Mouse (Mus musculus): Measurements from ENCODE around the gene Ttll3. TPM values are rescaled to one million over a fixed set of nuclear protein-coding genes. Genes with fewer than 3 reads are reported as not detected.

The Ttll3 gene
- polyA plus RNA-seq (2021; fragmentation: Nextera tagmentation), result 3.0 and 3.4 TPM in 2 replicates
- long read RNA-seq, experiment 1, partial matches to known transcripts, result 3 of 9 reads
- long read RNA-seq, experiment 1, other reads (novel, unspliced or antisense), result 5 of 9 reads
- long read RNA-seq, experiment 2, partial matches to known transcripts, result 2 of 3 reads
- long read RNA-seq, experiment 2, other reads (novel, unspliced or antisense), result 1 of 3 reads

DNA sequence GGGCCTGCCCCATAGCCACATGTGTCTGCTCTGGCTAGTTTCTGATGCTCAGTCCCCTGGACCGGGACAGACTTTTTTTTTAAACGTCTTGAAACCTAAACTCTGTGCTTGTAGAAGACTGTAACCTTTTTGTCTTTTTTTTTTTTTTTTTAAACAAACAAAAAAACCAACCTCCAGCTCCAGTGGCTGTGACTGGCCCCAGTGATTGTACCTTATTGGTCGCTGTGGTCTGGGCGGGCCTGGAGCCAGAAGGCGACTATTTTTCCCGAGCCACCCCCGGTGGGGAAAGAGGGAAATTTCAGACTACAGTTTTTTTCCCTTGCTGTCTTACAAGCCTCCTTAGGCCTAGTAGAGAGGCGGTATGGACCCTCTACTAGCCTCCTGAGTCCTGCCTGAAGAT, at the start of gene Ttll3:
Ttll3 (plus strand) TSS at position 301 of the 400 bp plus-strand sequence.

GRCm38 (mm10) chr6:113343177-113344092, 45.6 kb upstream of the Ttll3 start, which contains the start of gene Camk1:
TSS of gene Camk1 (minus strand) at chr6:113343984.

DNA sequence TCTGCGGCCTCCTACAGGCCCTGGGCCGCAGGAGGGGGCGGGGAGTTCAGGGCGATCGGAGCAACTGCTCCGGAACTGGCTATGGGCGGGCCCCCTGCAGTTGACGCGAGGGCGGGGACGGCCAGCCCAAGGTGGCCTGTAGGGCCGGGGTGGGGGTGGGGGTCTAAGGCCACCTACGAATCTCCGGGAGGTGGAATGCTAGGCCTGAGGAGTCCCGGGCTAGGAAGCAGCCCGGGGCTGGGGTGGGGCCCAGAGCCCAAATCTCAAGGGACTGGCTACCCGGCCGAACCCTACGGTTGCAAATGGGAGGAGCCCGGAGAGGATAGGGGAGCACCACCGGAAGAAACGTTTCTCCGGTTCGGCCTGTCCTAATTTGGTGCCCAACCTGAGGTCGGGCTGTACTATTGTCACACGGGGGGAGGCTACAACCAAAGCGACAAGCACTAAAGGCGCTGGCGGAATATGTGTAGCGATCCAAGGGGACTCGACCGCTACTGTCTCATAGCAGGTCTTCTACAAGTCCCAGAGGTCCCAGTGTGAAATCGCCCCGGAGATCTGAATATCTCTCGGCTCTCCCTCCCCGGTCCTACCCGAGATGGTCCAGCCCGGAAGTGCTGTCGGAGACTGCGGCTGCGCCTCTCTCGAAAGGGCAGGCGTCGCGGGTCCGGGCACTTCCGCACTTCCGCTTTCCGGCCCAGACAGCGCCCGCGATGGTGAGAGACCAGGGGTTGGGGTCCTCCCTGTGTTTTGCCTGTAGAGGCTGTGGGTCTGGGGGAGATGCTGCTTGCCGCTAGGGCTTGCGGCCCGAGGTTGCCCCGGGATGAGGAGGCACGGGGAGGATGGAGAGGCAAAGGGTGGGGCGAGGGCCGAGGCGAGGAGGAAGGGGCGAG, 11.3 kb upstream of the Ttll3 start, which contains the start of the genes Tada3 and Arpc4:
Tada3 (minus strand) TSS at position 388 of the 890 bp plus-strand sequence.
Arpc4 (plus strand) TSS at position 620 of the 890 bp plus-strand sequence.

GRCm38 (mm10) chr6:113419199-113419587, 30.1 kb downstream of the Ttll3 start, which contains the start of gene Rpusd3:
TSS of gene Rpusd3 (minus strand) at chr6:113419340.

DNA sequence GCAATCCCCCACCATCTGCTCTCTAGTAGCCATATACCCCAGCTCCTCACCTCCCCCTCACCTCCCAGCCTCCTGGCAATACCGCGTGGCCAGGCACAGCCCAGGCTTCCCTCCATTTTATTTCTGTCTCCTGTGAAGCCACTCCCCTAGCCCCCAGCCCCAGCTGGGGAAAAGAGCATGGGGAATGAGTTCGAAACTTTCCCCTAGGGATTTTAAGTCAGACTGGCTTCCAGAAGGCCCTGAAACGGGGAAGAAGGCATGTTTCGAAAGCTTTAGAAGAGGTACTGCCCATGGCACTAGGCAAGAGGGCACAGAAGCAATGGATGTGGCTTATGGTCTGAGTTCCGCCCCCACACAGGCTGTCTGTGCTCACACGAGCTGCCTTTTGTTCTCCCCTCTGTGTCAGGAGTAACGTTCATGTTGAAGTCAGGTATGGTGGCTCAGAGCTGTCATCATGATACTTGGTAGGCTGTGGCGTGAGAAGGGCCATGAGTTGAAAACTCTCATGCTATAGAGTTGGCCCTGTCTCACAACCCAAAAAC, 46.7 kb downstream of the Ttll3 start, which contains the start of gene Cidec:
Cidec (minus strand) TSS at position 97 of the 542 bp plus-strand sequence.

GRCm38 (mm10) chr6:113442442-113443090, 53.5 kb downstream of the Ttll3 start, which contains the start of gene Jagn1:
TSS of gene Jagn1 (plus strand) at chr6:113442569.

GRCm38 (mm10) chr6:113457952-113458534, 69.0 kb downstream of the Ttll3 start, which contains the start of gene Il17re:
TSS of gene Il17re (plus strand) at chr6:113458484.

Other genes with a start within 250 kb of the Ttll3 start
- gene Lhfpl4, start 193.9 kb upstream of the Ttll3 start, polyA plus RNA-seq (2021; fragmentation: Nextera tagmentation), result 11.3 and 16.3 TPM in 2 replicates
- 12.2 and 14.7 TPM in 2 replicates for gene Mtmr14, start 151.4 kb upstream of the Ttll3 start, polyA plus RNA-seq (2021; fragmentation: Nextera tagmentation)
- 45.4 and 61.0 TPM in 2 replicates for gene Cpne9, start 107.0 kb upstream of the Ttll3 start, polyA plus RNA-seq (2021; fragmentation: Nextera tagmentation)
- 3.6 and 9.5 TPM in 2 replicates for gene Brpf1, start 82.1 kb upstream of the Ttll3 start, polyA plus RNA-seq (2021; fragmentation: Nextera tagmentation)
- 2.1 and 4.3 TPM in 2 replicates for gene Ogg1, start 62.3 kb upstream of the Ttll3 start, polyA plus RNA-seq (2021; fragmentation: Nextera tagmentation)
- 117 and 124 TPM in 2 replicates for gene Camk1, start 45.3 kb upstream of the Ttll3 start, polyA plus RNA-seq (2021; fragmentation: Nextera tagmentation)
- 16.2 and 28.5 TPM in 2 replicates for gene Tada3, start 11.4 kb upstream of the Ttll3 start, polyA plus RNA-seq (2021; fragmentation: Nextera tagmentation)
- 287 and 388 TPM in 2 replicates for gene Arpc4, start 11.1 kb upstream of the Ttll3 start, polyA plus RNA-seq (2021; fragmentation: Nextera tagmentation)
- 16.2 and 16.3 TPM in 2 replicates for gene Rpusd3, start 30.1 kb downstream of the Ttll3 start, polyA plus RNA-seq (2021; fragmentation: Nextera tagmentation)
- gene Cidec, start 46.5 kb downstream of the Ttll3 start, polyA plus RNA-seq (2021; fragmentation: Nextera tagmentation), result not detected in 2 replicates
- 76.8 and 86.7 TPM in 2 replicates for gene Jagn1, start 53.3 kb downstream of the Ttll3 start, polyA plus RNA-seq (2021; fragmentation: Nextera tagmentation)
- gene Il17re, start 69.2 kb downstream of the Ttll3 start, polyA plus RNA-seq (2021; fragmentation: Nextera tagmentation), result 0.17 and 0.43 TPM in 2 replicates
- 5.2 and 6.6 TPM in 2 replicates for gene Il17rc, start 82.2 kb downstream of the Ttll3 start, polyA plus RNA-seq (2021; fragmentation: Nextera tagmentation)
- gene Creld1, start 94.0 kb downstream of the Ttll3 start, polyA plus RNA-seq (2021; fragmentation: Nextera tagmentation), result 78.3 and 85.0 TPM in 2 replicates
- gene Prrt3, start 112.7 kb downstream of the Ttll3 start, polyA plus RNA-seq (2021; fragmentation: Nextera tagmentation), result 18.0 and 26.8 TPM in 2 replicates
- 84.7 and 101 TPM in 2 replicates for gene Emc3, start 142.4 kb downstream of the Ttll3 start, polyA plus RNA-seq (2021; fragmentation: Nextera tagmentation)
- 3.6 and 4.7 TPM in 2 replicates for gene Fancd2, start 142.4 kb downstream of the Ttll3 start, polyA plus RNA-seq (2021; fragmentation: Nextera tagmentation)
- gene Fancd2os, start 211.5 kb downstream of the Ttll3 start, polyA plus RNA-seq (2021; fragmentation: Nextera tagmentation), result 0.27 and 0.33 TPM in 2 replicates
- gene Brk1, start 215.5 kb downstream of the Ttll3 start, polyA plus RNA-seq (2021; fragmentation: Nextera tagmentation), result 287 and 297 TPM in 2 replicates
- gene Vhl, start 234.7 kb downstream of the Ttll3 start, polyA plus RNA-seq (2021; fragmentation: Nextera tagmentation), result 37.1 and 39.1 TPM in 2 replicates
- gene Irak2, start 249.2 kb downstream of the Ttll3 start, polyA plus RNA-seq (2021; fragmentation: Nextera tagmentation), result 8.5 and 16.6 TPM in 2 replicates